ENCODE assay signal across 24 mouse cellular contexts in genomic region chr19:29142307-29142706, GRCm38 (mm10). TPM values are rescaled to one million over a fixed set of nuclear protein-coding genes. Genes with fewer than 3 reads are reported as not detected.
DNase-seq lines count a peak whose midpoint lies in the region; ATAC-seq lines count a peak whose summit lies in the region.
"Had no signal": no experiment of that assay in that cellular context is flagged by ENCODE, and none has a peak within 500 bp of the region (broad histone marks: within the 10 kb centered on the region; RNA-seq: fewer than 3 reads in every experiment).

No protein-coding gene starts in this region.

- H3K36me3 ChIP-seq in limb, embryonic 10.5 days = peaks cover 79% of the 10 kb centered on the region

- no peak overlapping the region for H3K4me3 ChIP-seq in limb, embryonic 10.5 days
- H3K4me3 ChIP-seq: embryonic facial prominence, embryonic 15.5 days; heart, embryonic 15.5 days; midbrain, embryonic 12.5 days; neural tube, embryonic 13.5 days had no signal

- peak; percentile 80 for ATAC-seq in frontal cortex, adult (ENCODE audit: low TSS enrichment)
- peak; percentile 21; the same call in 1 of the 2 replicates for ATAC-seq in megakaryocyte-erythroid progenitor cell, adult 5-6 weeks (replicated peaks; ENCODE audit: low FRiP score, low TSS enrichment, poor library complexity, severe bottlenecking)
- ATAC-seq: hindbrain, postnatal 0 days had no signal

- no peak overlapping the region for H3K27ac ChIP-seq in limb, embryonic 10.5 days
- H3K27ac ChIP-seq: embryonic facial prominence, embryonic 15.5 days; heart, embryonic 15.5 days; hindbrain, postnatal 0 days; kidney, postnatal 0 days; midbrain, embryonic 12.5 days; neural tube, embryonic 13.5 days had no signal

- no peaks in the 10 kb centered on the region for H3K27me3 ChIP-seq in limb, embryonic 10.5 days (ENCODE audit: low read depth, poor library complexity, severe bottlenecking)
- H3K27me3 ChIP-seq: embryonic facial prominence, embryonic 15.5 days; heart, embryonic 15.5 days; midbrain, embryonic 12.5 days; neural tube, embryonic 13.5 days had no signal

- H3K9me3 ChIP-seq in limb, embryonic 10.5 days (replicated peaks) = no peaks in the 10 kb centered on the region
- H3K9me3 ChIP-seq: embryonic facial prominence, embryonic 15.5 days; heart, embryonic 15.5 days; midbrain, embryonic 12.5 days; neural tube, embryonic 13.5 days had no signal

- WGBS in limb, embryonic 10.5 days = 88% methylated on average over 6 of the region's 6 CpGs

- DNase-seq in frontal cortex, postnatal 14 days (ENCODE audit: low spot score in 2 of 2) = no peak
- DNase-seq in brain, adult 2 months (ENCODE audit: low read depth, low spot score) = peak; percentile 48
- DNase-seq in thymus, postnatal 36 days = peak; percentile 36 to 52
- DNase-seq in right cerebral cortex, postnatal 36 days (ENCODE audit: low spot score in 2 of 2) = no peak
- DNase-seq in limb, embryonic 10.5 days (ENCODE audit: low spot score) = no peak
- DNase-seq in cerebellum, adult 8-10 months = no peak
- DNase-seq: adrenal gland, adult 2 months; cerebellum, postnatal 25 days; heart, postnatal 4 days; kidney, adult 18-20 months; layer of hippocampus, postnatal 36 days; liver; lung, embryonic 14.5 days; lung, postnatal 36 days; right cerebral cortex, adult 18-20 months; spleen, adult 18-20 months had no signal

- no peaks in the 10 kb centered on the region for H3K4me1 ChIP-seq in limb, embryonic 10.5 days
- H3K4me1 ChIP-seq: midbrain, embryonic 12.5 days; neural tube, embryonic 13.5 days had no signal

RNA-seq across cellular contexts. Expression of gene Rcl1, which starts 41.1 kb away (rescaled TPM):
- total RNA-seq in megakaryocyte-erythroid progenitor cell, adult 5-6 weeks (2014; fragmentation: Nextera tagmentation) = 51.2 and 73.7 TPM in 2 replicates
- 99.9 and 100 TPM in 2 replicates for total RNA-seq in megakaryocyte-erythroid progenitor cell, adult 5-6 weeks (2017)
- polyA plus RNA-seq in limb, embryonic 10.5 days (2016; fragmentation: Nextera tagmentation; extraction: Ambion mirVana) = 84.4 and 105 TPM in 2 replicates

Comparison
In these comparisons a context has a peak if more than half of its experiments do, and no peak if none do; other contexts are left out.
1. DNase-seq: peak in brain, adult 2 months (single experiment) and thymus, postnatal 36 days (2 of 2); none in frontal cortex, postnatal 14 days (0 of 2), right cerebral cortex, postnatal 36 days (0 of 2), limb, embryonic 10.5 days (single experiment) and cerebellum, adult 8-10 months (single experiment).